Mouse (Mus musculus) lung, adult 2 months (tissue): ENCODE measurements at regions not wholly inside any gene's neighbourhood (a gene's known extent, or its start where the extent isn't known, plus 50 kb on each side); places are given as distances from the start of the nearest gene placed in this dataset.

Experiments used
- CTCF ChIP-seq: fragments of 200-500 bp; IDR thresholded peaks from 2 replicates; pipeline ENCODE4 v1.5.1; 2011; ENCODE audit warnings: mild to moderate bottlenecking, low read length, control low read depth; ENCODE audit not compliant: insufficient read depth
- POLR2A ChIP-seq: fragments of 200-500 bp; IDR thresholded peaks from 2 replicates; pipeline ENCODE4 v1.6.1; 2011; ENCODE audit warnings: low read depth, mild to moderate bottlenecking, control low read depth, low read length, borderline replicate concordance; ENCODE audit errors: extremely low read depth

DNA sequence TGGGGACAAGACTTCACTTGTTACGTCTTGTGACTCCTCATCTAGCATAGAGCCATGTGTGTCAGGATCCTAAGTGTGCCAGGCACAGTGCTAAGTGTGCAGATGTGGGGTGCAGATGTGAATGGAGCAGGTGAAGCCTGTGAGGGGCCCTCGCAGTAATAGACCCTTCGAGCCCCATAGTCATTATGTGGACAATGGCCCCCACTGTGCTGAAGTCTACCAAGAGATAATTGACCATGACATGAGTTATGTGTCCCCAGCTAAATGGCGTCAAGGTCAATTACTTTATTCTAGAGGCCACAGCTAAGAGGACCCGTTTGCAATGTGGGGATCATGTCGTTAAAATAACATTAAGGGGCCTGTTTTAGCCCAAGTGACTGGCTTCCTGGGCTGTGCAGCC is 245.0 kb downstream of the Hlx start:
- TF ChIP-seq CTCF (no peak), POLR2A (no peak)
